Mouse (Mus musculus): Measurements from ENCODE around the gene Olfr218.
"Not testable (repeated sequence)": the region's sequence is repeated elsewhere in the genome, so short reads cannot be mapped to it uniquely, and the experiment has no call there.

GRCm38 (mm10) chr1:173237004-173237403 lies 39.4 kb downstream of the Olfr218 start:
- not testable (repeated sequence) for TF ChIP-seq CTCF (IDR thresholded peaks at IDR 0.05; ENCODE audit: extremely low read depth, insufficient read depth, insufficient read length, insufficient replicate concordance); POLR2A (IDR thresholded peaks at IDR 0.05; ENCODE audit: low read depth, low read length)

Measured in spleen, adult 2 months (tissue).